Mouse (Mus musculus) C2C12 (cell line): Measurements from ENCODE around the gene 1520401A03Rik. TPM values are rescaled to one million over a fixed set of nuclear protein-coding genes. Genes with fewer than 3 reads are reported as not detected.

Experiments
- H3K27me3 ChIP-seq: one replicate; pipeline ENCODE4 v1.6.1; 2011; ENCODE audit not compliant: control insufficient read depth, insufficient read depth, insufficient read length
- H3K36me3 ChIP-seq: one replicate; pipeline ENCODE4 v1.6.1; 2011; ENCODE audit not compliant: control insufficient read depth, insufficient read depth
- H3K4me3 ChIP-seq: one replicate; pipeline ENCODE4 v1.5.1; 2011; ENCODE audit warnings: mild to moderate bottlenecking, control low read depth; ENCODE audit not compliant: poor library complexity, insufficient read depth, severe bottlenecking
- H3K79me2 ChIP-seq: one replicate; pipeline ENCODE4 v1.6.1; 2011; ENCODE audit not compliant: control insufficient read depth, insufficient read depth
- H3K79me3 ChIP-seq: one replicate; pipeline ENCODE4 v1.6.1; 2011; ENCODE audit warnings: low read depth, control low read depth
- H3ac ChIP-seq: one replicate; pipeline ENCODE3; 2011; ENCODE audit warnings: low read depth; ENCODE audit not compliant: control insufficient read depth, insufficient read length
- CEBPB ChIP-seq: IDR thresholded peaks from one replicate; pipeline ENCODE4 v1.6.1; 2011; ENCODE audit warnings: low read depth, mild to moderate bottlenecking, control low read depth, moderate library complexity
- CTCF ChIP-seq: IDR thresholded peaks from one replicate; pipeline ENCODE4 v1.5.1; 2011; ENCODE audit not compliant: control insufficient read depth, insufficient read depth, insufficient read length
- FOSL1 ChIP-seq: IDR thresholded peaks from one replicate; pipeline ENCODE4 v1.8.0; 2011; ENCODE audit warnings: mild to moderate bottlenecking, low read length; ENCODE audit not compliant: poor library complexity, insufficient read depth, severe bottlenecking
- MAX ChIP-seq: IDR thresholded peaks from one replicate; pipeline ENCODE4 v1.6.1; 2011; ENCODE audit warnings: mild to moderate bottlenecking, control low read depth
- MYOD1 ChIP-seq: IDR thresholded peaks from one replicate; pipeline ENCODE4 v1.6.1; 2011; ENCODE audit warnings: low read depth; ENCODE audit not compliant: control insufficient read depth, insufficient read length
- MYOG ChIP-seq: IDR thresholded peaks from one replicate; pipeline ENCODE4 v1.6.1; 2011; ENCODE audit not compliant: control insufficient read depth, insufficient read length; ENCODE audit errors: extremely low read depth
- USF1 ChIP-seq: IDR thresholded peaks from one replicate; pipeline ENCODE4 v1.6.1; 2011; ENCODE audit warnings: low read depth, mild to moderate bottlenecking, control low read depth, moderate library complexity
- polyA plus RNA-seq: library from polyadenylated mRNA; unstranded; fragments of >200 nt; fragmentation: generic; extraction: Trizol; gene quantifications from one replicate; pipeline ENCODE4 v1.2.1, GENCODE M21; 2012; ENCODE audit warnings: missing spikeins

Gene 1520401A03Rik
- polyA plus RNA-seq, 1 experiment: 0.01 TPM

GRCm38 (mm10) chr17:23683856-23684672 lies 38.5 kb downstream of the 1520401A03Rik start, which contains the start of gene Cldn9:
Gene Cldn9 (minus strand): TSS chr17:23684026.
- H3K36me3 ChIP-seq: no peaks in the 10 kb centered on the region
- H3K27me3 ChIP-seq: no peaks in the 10 kb centered on the region
- no peak for TF ChIP-seq FOSL1
- no peak for TF ChIP-seq CTCF
- no peak for TF ChIP-seq USF1
- no peak for TF ChIP-seq MYOD1
- no peak for TF ChIP-seq CEBPB
- TF ChIP-seq MAX: no peak
- no peak for TF ChIP-seq MYOG
- H3K79me3 ChIP-seq: no peaks in the 10 kb centered on the region
- no peak within 1 kb of the TSS for H3K4me3 ChIP-seq
- no peaks in the 10 kb centered on the region for H3K79me2 ChIP-seq
- no peak within 1 kb of the TSS for H3ac ChIP-seq

- no peak for TF ChIP-seq MYOG
- TF ChIP-seq MAX: no peak
- no peak for TF ChIP-seq CTCF
- TF ChIP-seq MYOD1: no peak
- no peak for TF ChIP-seq CEBPB
- TF ChIP-seq FOSL1: no peak
- no peak for TF ChIP-seq USF1
- Histone ChIP-seq H3K79me2 (no peaks in the 10 kb centered on the region), H3K79me3 (no peaks in the 10 kb centered on the region), H3K27me3 (no peaks in the 10 kb centered on the region), H3K36me3 (no peaks in the 10 kb centered on the region), H3K4me3 (no peak overlapping the region), H3ac (no peak overlapping the region)
Measured at GRCm38 (mm10) chr17:23683226-23683625, 39.4 kb downstream of the 1520401A03Rik start.

GRCm38 (mm10) chr17:23682530-23682929 lies 40.1 kb downstream of the 1520401A03Rik start:
- Histone ChIP-seq H3K27me3 (no peaks in the 10 kb centered on the region), H3K79me2 (no peaks in the 10 kb centered on the region), H3K79me3 (no peaks in the 10 kb centered on the region), H3ac (no peak overlapping the region), H3K36me3 (no peaks in the 10 kb centered on the region), H3K4me3 (no peak overlapping the region)
- TF ChIP-seq MAX (no peak), CTCF (no peak), CEBPB (no peak), MYOD1 (no peak), FOSL1 (no peak), MYOG (no peak), USF1 (no peak)

- no peak for TF ChIP-seq FOSL1
- no peak for TF ChIP-seq CEBPB
- TF ChIP-seq MAX: no peak
- TF ChIP-seq USF1: no peak
- TF ChIP-seq MYOG: no peak
- TF ChIP-seq MYOD1: no peak
- no peak for TF ChIP-seq CTCF
- H3K4me3 ChIP-seq: no peak overlapping the region
- H3K27me3 ChIP-seq: no peaks in the 10 kb centered on the region
Measured at GRCm38 (mm10) chr17:23682092-23682491, 40.5 kb downstream of the 1520401A03Rik start.

GRCm38 (mm10) chr17:23681086-23681485 lies 41.5 kb downstream of the 1520401A03Rik start:
- Histone ChIP-seq H3K36me3 (peaks cover 3% of the 10 kb centered on the region), H3K79me3 (peaks cover 6% of the 10 kb centered on the region), H3K27me3 (no peaks in the 10 kb centered on the region), H3K79me2 (peaks cover 12% of the 10 kb centered on the region), H3K4me3 (no peak overlapping the region), H3ac (no peak overlapping the region)
- peak; percentile 67 for TF ChIP-seq MAX
- TF ChIP-seq USF1: no peak
- peak; percentile 44 for TF ChIP-seq FOSL1

More at GRCm38 (mm10) chr17:23682092-23682491, 40.5 kb downstream of the 1520401A03Rik start:
- Histone ChIP-seq H3K79me2 (peaks cover 2% of the 10 kb centered on the region), H3K79me3 (peaks cover under 1% of the 10 kb centered on the region), H3ac (no peak overlapping the region), H3K36me3 (no peaks in the 10 kb centered on the region)

GRCm38 (mm10) chr17:23680336-23680735 lies 42.2 kb downstream of the 1520401A03Rik start:
- Histone ChIP-seq H3K27me3 (no peaks in the 10 kb centered on the region), H3K4me3 (no peak overlapping the region), H3K36me3 (peaks cover 9% of the 10 kb centered on the region), H3K79me2 (peaks cover 19% of the 10 kb centered on the region), H3K79me3 (peaks cover 8% of the 10 kb centered on the region), H3ac (no peak overlapping the region)
- no peak for TF ChIP-seq MAX
- no peak for TF ChIP-seq CEBPB
- TF ChIP-seq MYOD1: no peak
- TF ChIP-seq CTCF: no peak
- no peak for TF ChIP-seq MYOG
- TF ChIP-seq FOSL1: no peak
- no peak for TF ChIP-seq USF1
